Mouse (Mus musculus): Measurements from ENCODE around the gene Fhl4.

Gene Fhl4

DNA sequence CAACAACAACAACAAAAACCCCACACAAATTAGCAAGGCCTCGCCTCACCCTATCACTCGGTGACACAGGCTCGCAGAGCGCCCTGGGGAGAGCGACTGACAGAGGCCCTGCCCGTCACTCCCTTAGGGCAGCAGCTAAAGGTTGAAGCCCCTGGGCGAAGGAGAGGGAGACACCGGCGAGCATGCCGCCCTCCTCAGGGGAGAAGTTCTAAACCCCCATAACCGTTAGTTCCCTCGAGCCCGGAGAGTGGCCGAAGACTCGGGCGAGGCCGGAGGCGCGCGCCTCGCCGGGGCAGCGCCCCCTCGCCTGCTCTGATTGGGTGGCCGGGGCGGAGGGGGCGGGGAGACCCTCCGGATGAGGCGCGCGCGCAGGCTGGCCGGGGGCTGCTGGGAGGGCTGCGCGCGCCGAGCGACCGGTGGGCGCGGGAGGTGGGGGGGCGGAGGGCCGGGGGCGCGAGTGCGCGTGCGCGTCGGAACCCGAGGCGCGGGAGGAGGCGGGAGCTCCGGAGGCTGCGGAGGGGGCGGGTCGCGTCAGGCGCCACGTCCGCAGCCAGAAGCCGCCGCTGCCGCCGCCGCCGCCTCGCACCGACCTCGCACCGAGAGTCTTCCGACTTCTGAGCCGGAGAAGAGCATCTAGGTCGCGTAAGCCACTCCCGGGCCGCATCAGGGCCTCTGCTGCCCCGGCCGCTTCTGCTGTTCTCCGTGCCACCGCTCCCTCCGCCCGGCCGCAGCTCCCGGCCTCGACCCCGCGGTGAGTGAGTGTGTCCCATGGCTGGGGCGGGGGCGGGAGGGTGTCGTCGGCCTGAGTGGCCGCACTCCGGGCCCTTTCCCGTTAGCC is at the start of gene Fhl4, which contains the start of gene Tmem263:
Gene Fhl4 (minus strand): TSS at position 249 of the 838 bp plus-strand sequence.
Gene Tmem263 (plus strand): TSS at position 381 of the 838 bp plus-strand sequence.
- ATAC-seq (ENCODE audit: low TSS enrichment), result peak; percentile 82

DNA sequence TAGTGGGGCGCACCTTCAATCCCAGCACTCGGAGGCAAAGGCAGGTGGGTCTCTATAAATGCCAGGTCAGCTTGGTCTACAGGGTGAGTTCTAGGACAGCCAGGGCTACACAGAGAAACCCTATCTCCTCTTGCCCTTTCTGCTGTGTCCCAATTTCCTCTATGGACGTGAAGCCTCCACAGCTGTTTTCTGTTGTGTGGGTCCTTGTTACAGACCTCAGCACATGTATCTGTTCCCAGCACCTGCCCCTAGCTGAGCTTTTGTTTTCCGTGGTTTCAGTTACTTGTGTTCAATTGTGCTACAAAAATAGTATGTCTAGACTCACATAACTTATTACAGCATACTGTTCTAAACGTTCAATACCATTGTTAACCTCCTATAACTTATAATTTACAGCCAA is 46.9 kb upstream of the Fhl4 start:
- ATAC-seq (ENCODE audit: low TSS enrichment), result no peak

DNA sequence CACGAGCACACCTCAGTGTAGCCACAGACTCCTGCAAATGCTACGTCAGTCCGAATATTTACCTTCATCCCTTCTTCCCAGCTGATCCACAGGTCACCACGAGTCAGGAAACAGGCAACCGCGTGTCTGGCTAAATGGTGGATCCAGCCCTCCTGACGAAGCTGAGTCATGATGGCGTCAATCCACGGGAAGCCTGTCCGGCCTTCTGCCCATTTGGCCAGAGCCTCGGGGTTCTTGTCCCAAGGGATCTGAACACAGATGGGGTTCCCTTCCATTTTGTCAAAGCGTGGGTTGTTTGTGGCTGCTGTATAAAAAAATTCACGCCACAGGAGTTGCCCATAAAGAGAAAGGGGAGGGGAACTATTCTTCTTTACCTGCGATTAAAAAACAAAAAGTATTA is 44.0 kb upstream of the Fhl4 start:
- no peak for ATAC-seq (ENCODE audit: low TSS enrichment)

DNA sequence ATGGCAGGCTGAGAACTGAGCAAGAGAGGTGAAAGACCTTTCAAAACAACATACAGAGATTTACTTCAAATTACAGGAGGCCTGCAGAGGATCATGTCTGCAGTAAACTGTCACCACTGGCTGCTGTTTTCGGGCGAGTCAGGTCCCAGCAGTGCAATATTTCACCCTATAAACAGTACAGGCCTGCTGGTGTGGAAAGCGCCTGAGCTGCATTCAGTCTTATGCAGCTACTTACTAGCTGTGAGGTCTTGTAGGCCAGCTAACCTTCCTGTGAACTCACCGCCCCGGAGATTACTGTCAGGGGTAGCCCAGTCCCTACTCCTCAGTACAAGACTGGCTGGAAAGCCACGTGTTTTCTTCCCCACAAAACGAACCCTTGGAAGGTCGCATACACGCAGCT is 39.2 kb upstream of the Fhl4 start:
- ATAC-seq (ENCODE audit: low TSS enrichment), result no peak

DNA sequence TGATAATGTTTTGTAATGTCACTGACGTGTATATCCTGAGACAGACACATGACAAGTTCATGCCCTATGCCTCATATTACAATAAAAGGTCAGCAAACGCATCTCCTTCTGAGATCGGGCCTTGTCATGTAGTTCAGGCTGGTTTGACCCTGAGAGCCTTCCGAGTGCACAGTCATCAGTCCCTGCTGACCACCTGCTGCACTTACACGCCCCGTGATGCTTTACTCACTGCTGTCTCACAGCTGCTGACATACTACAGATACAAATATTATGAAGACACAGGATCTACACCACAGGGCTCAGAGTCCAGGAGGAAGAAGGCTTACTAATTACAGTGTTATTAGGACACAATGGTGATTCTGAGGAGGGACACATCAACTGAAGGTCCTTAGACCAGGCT is 34.3 kb upstream of the Fhl4 start:
- no peak for ATAC-seq (ENCODE audit: low TSS enrichment)

DNA sequence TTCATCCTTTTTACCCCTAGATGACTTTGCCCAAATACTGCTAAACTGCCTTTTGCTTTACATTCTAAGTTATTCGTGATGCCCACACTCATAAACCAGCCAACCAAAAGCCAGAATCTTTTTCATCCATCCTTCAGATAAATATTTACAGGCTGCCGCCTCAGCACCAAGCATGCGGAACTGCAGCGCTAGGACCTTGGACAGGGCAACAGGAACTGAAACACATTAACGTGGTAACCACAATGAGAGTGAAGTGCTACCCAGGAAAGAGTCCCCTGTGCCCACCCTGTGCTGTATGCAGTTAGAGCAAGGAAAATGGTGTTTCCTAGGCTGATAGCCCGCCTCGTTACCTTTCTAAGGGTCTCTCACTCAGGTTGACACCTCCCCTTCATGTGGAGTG is 26.2 kb upstream of the Fhl4 start:
- no peak for ATAC-seq (ENCODE audit: low TSS enrichment)

DNA sequence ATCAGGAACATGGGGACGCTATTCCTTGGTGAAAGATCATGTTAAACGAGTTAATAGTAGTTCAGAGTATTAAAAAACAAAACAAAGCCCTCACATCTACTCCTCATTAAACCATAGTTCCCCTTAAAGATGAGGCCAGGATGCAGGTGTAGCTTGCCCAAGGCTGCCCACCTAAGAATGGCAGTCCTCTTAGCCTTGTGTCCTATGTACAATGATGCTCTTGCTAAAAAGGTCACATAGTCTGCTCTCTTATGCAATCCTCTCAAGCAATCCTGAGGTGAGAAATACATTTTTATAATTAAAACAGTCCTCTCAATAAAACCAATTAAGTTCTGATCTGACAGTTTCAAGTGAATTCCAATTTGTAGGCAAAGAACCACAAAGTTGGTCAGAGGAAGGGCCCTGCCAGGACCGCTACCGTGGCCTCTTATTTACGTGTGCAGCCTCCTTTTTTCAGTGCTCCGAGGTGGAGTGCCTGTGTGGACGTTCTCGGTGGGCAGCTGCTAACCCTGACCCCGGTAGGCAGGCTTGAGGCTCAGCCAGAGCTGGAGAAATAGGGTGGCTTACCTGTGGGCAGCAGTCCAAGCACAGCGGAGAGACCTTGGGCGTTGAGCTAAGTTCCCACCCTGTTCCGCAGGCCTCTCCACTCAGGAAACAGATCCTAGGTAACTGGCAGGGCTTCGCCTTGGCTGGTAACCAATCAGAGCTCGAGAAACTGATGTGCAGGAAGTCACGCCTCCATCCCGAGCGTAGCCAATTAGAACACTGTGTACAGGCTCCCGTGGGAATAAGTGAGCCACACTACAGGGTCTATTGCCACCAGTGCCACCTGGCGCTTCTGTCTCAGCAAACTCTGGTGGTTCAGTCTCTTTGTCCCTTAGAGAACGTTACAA is 25.3 kb upstream of the Fhl4 start, which contains the start of gene Mterf2:
Gene Mterf2 (minus strand): TSS at position 633 of the 893 bp plus-strand sequence.
- ATAC-seq (ENCODE audit: low TSS enrichment), result peak; percentile 100

DNA sequence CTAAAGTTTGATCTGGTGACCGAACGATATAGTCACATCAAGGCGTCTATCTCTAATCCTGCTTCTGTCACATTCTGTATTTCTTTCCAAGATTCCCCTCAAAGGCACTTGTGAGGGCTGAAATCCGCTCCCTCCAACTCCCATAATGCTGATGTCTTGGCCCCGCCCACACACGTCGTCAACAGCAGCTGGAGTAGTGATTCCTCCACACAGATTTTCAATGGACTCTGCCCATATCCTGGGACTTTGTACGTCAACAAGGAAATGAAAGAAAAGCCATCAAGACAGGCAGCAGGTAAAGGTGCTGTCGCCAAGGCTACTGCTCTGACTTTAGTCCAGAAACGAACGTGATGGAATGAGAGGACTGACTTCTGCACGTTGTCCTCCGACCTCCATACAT is 22.9 kb upstream of the Fhl4 start:
- ATAC-seq (ENCODE audit: low TSS enrichment), result no peak

DNA sequence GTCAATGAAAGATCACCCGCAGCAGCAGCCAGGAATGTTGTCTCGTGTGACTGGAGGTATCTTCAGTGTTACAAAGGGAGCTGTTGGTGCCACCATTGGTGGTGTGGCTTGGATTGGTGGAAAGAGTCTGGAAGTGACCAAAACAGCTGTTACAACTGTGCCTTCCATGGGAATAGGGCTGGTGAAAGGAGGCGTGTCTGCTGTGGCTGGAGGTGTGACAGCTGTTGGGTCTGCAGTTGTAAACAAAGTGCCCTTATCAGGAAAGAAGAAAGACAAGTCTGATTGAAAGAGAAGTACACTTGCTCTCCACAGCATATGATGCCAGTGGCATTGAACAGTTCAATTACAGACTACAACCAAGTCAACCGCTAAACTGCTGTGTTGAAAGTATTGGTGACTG is 12.1 kb upstream of the Fhl4 start:
- ATAC-seq (ENCODE audit: low TSS enrichment), result no peak

DNA sequence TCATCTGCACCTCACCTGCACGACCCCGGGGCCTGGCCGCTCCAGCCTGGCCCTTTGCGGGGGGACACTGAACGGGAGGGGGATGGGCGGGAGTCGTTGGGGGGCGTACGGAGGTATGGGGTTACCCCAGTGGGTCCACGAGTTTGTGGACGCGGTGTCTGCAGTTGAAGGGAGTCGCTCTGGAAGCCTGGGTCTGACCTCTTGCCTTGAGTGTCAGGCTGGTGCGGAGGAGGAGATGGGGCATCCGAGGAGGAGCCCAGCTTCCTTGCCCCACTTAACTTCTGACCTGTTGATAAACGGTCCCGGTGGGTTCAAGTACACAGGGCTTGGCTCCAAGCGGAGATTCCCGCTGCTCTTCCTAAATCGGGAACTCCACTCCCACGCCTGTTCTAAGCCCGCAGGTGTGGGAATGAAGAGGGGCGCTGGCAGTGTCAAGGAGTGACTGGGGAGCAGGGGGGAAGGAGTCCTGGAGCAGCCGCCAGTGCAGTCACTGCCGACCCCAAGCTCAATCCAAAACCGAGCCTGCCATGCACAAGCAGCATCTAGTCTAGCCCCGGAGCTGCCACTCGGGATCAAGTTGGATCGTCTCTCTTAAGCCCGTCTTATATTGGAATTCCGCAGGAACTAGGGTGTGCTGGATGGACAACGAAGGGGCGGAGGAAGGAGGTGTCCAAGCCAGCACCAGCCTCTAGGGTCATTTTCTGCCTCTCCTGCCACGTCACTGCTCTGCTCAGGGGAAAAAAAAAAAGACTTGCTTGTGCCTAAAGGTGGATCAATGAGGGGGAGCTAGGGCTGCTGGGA is 990 bp upstream of the Fhl4 start:
- peak; percentile 20 for ATAC-seq (ENCODE audit: low TSS enrichment)

DNA sequence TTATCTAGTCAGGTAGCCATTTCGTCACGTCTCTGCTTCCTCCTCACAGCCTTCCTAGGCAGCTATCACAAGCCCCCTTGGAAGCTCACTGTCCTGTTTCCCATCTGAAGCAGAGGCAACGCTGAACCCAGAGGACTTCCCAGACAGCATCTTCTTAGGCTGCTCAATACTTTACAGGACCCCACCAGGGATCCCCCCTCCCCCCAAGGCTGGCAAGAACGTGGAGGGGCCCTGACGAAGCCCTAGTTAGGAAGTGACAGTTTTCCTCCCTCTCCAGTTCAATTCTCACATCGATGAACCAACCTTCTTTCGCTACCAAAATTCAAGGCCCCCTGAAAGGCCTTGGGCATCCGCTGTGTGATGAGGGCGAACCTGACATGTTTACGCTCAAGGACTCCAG is 454 bp downstream of the Fhl4 start:
- peak; percentile 18; the same call in 1 of the 2 replicates for ATAC-seq (ENCODE audit: low TSS enrichment)

DNA sequence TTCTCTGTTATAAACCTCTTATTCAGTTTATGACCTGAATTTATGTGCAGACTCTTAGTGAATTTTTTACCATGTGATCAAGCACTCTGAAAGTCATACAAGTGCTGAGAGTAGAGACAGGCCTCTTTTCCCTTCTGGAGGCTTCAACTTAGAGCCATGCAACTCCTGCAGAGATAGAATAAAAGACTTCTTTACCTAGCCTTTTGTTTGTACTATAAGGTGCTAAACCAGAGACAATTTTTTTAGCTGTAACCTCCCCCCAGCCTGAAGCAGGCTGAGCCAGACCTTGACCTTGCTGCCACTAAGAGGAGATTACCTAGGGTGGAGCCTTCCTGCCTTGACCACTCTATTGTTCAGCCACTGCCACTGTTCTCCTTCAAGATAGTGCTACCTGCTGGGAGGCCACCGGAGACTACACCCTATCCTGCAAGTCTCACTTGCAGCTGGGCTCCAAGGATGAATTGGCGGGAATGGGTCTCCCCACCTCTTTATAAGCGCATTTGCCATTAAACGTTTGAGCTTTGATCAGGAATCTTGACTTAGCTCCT is 30.6 kb downstream of the Fhl4 start:
- no peak for ATAC-seq (ENCODE audit: low TSS enrichment)

DNA sequence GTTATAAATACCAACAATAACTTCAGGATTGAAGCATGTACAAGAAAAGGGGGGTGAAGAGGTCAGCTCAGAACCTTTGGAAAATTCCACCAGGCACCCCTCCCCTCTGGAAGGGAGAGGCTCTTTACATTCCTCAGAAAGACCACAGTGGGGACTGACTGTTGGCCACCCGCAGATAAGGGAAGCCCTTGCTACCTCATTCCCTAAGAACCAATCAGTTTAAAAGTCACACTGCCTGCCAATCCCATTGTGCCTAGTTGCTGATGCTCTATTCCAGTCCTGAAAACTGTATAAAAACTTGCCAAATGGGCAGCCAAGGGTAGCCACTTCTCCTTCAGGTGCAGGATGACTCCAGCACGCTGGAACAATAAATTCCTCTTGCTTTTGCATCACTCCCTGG is 47.4 kb downstream of the Fhl4 start:
- no peak for ATAC-seq (ENCODE audit: low TSS enrichment)

DNA sequence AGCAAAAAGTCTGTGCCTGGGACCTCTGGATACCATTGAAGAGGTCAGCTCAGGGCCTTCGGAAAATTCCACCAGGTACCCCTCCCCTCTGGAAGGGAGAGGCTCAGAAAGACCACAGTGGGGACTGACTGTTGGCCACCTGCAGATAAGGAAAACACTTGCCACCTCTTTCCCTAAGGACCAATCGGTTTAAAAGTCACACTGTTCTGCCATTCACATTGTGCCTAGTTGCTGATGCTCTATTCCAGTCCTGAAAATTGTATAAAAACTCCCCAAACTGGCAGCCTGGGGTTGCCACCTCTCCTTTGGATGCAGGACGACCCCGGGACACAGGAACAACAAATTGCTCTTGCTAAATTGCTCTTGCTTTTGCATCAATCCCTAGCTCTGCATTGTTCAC is 49.8 kb downstream of the Fhl4 start:
- no peak for ATAC-seq (ENCODE audit: low TSS enrichment)

DNA sequence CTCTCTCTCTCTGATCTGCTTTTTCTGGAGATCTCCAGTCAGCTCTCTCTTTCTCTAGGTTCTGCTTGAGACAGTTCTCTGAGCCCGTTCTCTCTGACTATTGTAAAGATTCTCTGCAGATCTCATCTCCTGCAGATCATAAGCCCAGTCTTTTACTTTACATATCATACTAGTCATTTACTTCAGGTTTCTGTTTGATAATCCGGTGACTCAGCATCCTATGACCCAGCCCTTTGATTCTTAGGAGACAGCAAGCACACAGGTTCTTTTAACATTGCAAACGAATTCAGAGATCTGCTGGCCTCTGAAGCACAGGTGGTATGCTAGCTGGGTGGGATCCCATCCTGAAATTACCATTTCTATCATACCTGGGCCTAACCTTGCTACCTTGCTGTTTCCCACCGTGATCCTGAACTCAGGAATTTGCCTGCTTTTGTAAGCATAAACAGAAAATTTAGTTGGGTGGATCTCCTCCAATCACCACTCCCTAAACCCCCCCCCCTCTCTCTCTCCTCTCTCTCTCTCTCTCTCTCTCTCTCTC is 51.6 kb downstream of the Fhl4 start:
- ATAC-seq (ENCODE audit: low TSS enrichment), result no peak

DNA sequence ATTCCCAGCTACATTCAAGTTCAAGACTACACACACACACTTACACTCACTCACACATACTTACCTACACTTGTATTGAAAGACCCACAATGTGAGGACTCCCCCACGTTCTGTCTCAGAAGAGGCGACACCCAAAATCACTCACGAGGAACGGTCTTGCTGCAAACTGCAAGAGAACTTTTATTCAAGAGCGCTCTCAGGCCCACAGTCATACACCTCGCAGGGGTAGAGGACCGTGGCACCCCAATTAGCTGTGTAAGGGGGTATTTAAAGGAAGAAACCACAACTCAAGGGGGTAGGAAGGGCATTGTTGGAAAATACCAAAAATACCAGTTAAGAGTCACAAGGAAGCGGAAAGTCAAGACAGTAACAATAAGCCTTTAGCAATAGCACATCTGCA is 54.3 kb downstream of the Fhl4 start:
- no peak for ATAC-seq (ENCODE audit: low TSS enrichment)

DNA sequence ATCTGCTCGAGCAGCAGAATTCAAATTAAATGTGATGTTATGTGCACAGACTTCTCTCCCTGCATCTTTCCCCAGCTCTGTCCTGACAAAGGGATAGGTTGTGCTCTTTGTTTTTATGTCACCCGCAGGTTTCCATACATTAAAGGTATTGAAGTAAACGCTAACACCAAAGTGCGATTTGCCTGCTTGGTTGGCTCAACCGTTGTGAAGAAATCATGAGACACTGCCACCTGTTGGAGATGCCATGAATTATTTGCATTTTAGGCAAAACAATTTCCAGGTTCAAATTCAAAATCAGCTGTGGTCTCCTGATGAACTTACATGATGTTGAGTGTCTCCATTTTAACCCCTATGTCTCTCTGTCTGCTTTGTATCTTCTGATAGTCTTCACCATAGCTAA is 55.7 kb downstream of the Fhl4 start:
- ATAC-seq (ENCODE audit: low TSS enrichment), result no peak; the same call in 1 of the 2 replicates

All from frontal cortex, adult (tissue).